Mouse (Mus musculus) fat pad, adult 2 months (tissue): ENCODE measurements at regions not wholly inside any gene's neighbourhood (a gene's known extent, or its start where the extent isn't known, plus 50 kb on each side); places are given as distances from the start of the nearest gene placed in this dataset.

Source experiments
- DNase-seq: peaks from one replicate; pipeline ENCODE4 v3.0.0-alpha.2; 2011; ENCODE audit warnings: low read depth, low spot score; ENCODE audit errors: extremely low read depth

DNA sequence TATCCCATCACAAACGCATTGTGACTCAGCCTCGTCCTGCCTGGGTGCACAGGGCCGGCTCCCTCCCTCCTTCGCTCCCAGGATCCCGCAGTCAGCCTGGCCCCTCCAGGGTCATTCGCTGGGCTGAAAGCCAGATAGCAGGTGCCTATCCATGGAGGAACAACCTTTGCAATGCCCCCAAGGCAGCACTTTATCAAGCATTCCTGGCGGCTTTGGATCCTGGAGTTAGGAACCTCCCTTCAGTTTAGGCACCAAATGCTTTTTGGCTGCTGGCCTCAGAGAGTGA, 143.9 kb upstream of the Gli2 start:
- no peak for DNase-seq

- DNase-seq = no peak
These were observed 143.4 kb upstream of the Gli2 start for GRCm38 (mm10) chr1:119196674-119197414.

GRCm38 (mm10) chr1:119194533-119194932, 141.1 kb upstream of the Gli2 start:
- no peak for DNase-seq

DNA sequence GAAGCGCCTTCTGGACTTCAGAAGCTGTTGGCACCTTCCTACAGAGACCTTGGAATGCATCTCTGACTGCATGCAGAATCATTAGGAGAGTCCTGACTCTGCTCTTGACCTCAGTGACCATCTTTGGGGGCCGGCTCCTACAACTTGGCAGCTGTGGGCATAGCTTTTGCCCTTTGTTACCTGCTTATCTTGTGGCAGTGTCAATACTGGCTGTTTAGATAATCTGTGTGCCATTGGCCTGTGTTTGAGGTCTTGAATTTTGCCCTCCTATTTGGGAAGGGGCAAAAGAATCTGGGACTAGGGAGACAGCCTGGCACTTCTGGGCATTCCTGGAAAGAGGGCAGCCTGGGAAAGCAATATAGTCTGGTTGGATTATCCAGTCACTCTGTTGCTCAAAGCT, 137.8 kb upstream of the Gli2 start:
- no peak for DNase-seq

GRCm38 (mm10) chr1:119189461-119190066, 136.1 kb upstream of the Gli2 start:
- DNase-seq = no peak

DNA sequence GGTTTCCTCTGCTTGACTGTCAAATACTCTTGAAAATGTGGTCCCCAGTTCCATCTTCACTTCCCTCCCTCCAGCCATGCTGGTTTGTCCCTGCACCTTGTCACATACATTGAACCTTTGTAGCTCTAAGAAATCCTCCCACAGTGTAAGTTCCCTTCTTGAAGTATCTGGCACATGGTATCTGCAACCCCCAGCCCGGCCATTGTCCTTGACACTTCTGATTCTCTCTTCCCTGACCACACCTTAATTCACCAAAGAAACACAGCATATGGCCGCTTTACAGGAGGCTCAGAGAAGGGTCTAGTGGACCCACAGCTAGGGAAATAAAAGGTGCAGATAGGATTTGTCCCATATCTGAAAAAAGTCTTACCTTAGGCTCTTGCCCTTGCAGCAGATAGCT, 133.9 kb upstream of the Gli2 start:
- no peak for DNase-seq

DNA sequence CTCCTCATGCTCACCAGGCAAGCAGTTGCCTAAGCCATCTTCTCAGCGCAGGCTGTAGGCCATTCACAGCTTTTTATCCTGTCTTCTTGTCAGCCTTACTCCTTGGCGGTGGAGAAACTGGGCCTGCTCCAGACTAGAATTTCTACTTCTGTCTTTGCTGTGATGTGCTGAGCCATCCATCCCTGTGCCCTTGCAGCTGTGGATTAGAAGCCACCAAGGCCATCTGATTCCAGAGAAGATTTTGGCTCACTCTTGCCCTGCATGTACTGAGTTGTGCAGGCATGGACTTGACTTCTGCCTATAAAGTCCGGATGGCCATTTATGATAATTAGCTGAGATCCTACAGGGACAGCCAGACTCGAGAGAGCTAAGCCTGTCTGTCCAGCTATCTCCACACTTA, 133.4 kb upstream of the Gli2 start:
- DNase-seq = no peak

GRCm38 (mm10) chr1:119183558-119184270, 130.3 kb upstream of the Gli2 start:
- no peak for DNase-seq

GRCm38 (mm10) chr1:119173030-119173756, 119.8 kb upstream of the Gli2 start:
- no peak for DNase-seq

- DNase-seq = no peak
These were observed 114.0 kb upstream of the Gli2 start for GRCm38 (mm10) chr1:119167443-119167842.

GRCm38 (mm10) chr1:119166286-119166685, 112.9 kb upstream of the Gli2 start:
- no peak for DNase-seq

GRCm38 (mm10) chr1:119164811-119165210, 111.4 kb upstream of the Gli2 start:
- DNase-seq = no peak

DNA sequence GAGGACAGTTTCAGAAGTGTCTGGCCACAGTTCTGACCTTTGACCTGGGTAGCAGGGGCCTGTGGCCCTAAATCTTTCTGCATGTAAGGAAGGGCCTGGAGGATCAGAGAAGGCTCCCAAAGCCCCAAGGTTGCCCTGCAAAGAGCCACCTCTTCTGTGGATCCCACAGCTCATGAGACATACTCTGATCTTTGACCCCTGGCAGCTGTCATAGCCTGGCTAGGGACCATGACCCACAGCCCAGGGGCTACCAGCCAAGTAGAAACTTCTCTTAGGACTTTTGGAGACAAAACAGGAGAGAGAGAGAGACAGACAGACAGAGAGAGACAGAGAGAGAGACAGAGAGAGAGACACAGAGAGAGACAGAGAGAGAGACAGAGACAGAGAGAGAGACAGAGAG, 110.4 kb upstream of the Gli2 start:
- no peak for DNase-seq

DNA sequence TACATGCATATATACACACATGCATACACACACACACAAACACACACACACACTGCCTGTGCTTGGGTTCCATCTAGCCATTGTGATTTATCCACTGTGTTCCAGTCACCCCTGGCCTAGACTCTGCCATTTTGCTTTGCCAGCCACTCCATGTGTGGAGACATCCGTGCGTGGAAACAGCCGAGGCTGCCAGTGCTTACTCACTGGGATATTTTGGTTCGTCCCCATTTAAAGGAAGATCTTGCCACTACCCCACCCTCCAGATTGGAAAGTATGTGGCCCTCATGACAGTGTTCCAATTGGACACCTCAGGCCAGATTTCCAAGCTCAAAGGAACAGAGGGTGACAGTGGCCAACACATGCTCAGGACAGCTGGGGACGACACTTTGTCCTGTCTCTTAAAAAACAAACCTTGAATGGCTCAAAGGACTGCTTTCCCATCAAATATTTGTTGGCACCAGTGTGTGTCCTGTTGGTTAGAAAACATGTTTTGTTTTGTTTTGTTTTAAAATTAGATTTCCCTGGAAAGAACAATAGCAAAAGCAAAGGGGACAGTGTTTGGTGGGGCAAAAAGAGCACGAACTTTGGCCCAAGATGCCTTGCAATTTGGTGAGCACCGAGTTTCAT, 109.8 kb upstream of the Gli2 start:
- DNase-seq = no peak

DNA sequence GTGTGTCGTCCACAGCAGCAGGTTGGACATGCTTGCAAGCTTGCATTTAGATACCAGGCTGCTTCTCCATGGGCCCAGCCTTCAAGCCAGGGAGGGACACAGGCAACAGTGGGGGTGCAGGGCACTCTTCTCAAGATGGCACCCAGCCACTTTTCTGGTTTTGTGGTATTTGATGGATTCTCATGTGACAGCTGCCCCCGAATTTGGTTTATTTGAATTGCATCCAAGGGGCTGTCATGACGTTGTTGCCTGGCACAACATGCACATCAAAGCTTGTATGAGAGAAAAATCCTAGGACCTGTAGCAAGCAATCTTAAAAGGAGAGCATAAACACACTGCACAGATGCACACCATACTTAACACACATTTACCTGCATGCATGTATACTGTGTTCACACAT, 108.3 kb upstream of the Gli2 start:
- no peak for DNase-seq

DNA sequence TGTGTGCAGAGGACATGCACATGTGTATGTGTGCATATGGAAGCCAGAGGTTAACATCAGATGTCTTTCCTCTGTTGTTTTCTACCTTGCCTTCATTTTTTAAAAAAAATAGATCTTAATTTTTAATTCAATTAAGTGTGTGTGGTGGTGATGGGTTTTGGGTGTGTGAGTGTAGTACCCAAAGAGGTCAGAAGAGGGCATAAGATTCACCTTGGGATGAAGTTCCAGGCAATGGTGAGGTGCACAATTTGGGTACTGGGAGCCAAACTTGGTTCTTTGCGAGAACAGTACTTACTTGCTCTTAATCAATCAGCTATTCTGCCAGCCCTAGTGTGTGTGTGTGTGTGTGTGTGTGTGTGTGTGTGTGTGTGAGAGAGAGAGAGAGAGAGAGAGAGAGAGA, 106.9 kb upstream of the Gli2 start:
- no peak for DNase-seq

DNA sequence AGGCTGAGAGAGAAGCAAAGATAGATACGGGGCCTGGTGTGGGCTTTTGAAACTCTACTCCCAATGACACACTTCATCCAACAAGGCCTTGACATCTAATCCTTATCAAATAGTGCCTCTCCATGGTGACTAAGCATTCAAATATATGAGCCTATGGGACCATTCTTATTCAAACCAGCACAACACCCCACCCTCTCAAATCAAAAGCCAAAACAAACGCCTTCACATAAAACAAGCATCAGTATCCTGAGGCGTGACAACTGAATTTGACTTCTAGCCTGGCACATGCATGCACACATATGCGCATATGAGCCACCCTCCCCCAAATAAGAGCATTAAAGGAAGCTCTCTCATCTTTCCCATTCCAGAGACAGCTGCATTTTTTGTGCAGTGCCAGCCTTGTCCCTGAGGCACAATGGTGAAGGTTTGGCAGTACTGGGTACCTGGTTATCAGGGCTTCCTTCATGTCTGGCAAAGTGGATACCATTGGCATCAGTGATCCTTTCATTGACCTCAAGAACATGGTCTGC, 103.8 kb upstream of the Gli2 start:
- no peak for DNase-seq

DNA sequence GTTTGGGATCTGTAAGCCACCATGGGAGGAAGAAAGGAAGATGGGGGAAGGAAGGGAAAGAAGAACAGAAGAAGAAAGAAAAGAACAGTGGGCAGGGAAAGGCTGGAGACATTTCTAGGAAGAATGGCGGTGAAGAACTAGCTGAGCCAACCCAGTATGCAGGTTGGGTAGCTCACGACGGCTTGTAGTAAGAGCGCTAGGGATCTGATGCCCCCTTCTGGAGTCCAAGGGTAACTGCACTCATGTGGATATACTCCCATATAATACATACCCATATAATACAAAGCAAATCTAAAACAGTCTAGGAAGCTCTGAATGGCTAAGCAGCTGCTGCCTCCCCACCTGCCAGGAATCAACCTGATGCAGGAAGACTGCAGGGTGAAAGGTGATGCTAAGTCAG, 100.2 kb upstream of the Gli2 start:
- DNase-seq = no peak

DNA sequence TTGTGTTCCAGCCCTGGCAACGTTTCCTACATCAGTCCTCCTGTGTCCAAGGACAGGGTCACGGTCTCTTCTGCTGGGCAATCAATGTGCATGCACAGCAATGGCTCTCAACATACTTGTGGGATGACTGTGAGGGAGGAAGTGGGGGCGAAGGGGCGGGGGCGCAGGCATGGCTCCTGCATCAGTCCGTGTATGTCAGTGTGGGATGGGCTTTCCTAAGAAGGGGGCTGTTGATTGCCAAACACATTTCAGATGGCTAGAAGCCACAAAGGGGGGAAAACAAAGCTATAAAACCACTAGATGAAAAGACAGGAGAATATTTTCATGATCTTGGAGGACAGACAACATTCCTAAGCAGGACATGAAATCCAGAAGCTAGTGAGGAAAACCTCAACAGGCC, 99.4 kb upstream of the Gli2 start:
- no peak for DNase-seq

DNA sequence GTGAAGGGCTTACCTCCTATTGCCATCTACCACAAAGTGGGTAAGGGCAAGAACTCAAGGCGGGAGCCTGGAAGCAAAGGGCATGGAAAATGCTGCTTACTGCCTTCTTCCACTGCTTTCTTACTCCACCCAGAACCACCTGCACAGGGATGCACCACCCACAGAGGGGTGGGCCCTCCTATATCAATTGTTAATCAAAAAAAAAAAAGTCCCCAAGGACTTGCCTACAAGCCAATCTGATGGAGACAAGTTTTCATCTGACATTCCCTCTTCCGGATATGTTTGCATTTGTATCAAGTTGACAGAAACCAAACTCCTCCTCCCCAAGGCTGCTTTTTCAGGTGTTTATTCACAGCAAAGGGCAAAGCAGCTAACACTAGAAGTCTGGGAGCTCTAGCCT, 94.1 kb upstream of the Gli2 start:
- DNase-seq = no peak

DNA sequence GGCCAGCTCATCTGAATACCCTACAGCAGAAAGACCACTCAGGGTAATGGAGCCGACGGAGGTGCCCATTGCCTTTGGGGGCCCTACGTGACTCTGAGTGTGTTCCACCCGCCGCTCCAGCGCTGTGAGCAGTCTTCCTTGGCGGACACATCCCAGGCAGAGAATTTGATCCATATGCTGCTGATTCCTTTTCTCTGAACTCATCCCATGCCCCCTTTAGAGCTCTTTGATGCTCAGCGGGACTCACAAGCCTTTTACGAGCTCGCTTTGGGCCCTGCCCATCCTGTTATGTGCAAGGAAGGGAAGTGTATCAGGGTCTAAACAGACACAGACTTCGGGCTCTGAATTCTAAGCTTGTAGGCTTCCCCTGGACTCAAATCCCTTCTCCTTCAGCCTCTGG, 90.4 kb upstream of the Gli2 start:
- no peak for DNase-seq
